Mouse (Mus musculus): ENCODE results near the gene Commd3.

DNA sequence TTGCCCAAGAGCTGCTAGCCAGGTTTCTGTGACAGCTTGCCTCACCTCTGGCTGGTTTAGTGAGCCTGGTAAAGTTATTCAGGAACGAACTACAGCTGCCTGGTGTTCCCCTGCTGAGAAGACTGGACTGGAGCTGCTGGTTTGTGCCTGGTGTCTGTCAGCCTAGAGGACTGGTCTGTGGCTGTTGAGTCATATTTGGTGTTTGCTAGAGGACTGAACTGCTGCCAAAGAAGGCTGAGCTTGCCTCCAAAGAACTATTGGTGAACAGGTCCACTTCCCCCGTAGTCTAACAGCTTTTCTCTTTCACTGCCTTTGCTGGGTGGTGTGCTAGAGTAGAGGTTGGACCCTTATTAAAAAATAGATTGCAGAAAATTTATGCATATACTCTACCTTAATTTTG is 40.9 kb downstream of the Commd3 start:
- no peak for TF ChIP-seq CTCF (IDR thresholded peaks at IDR 0.05; ENCODE audit: extremely low read depth, insufficient read depth, insufficient read length, insufficient replicate concordance)
- TF ChIP-seq POLR2A (IDR thresholded peaks at IDR 0.05; ENCODE audit: low read depth, low read length) = no peak
